Mouse (Mus musculus): Measurements from ENCODE around the gene Wfikkn2. TPM values are rescaled to one million over a fixed set of nuclear protein-coding genes. Genes with fewer than 3 reads are reported as not detected.

Gene Wfikkn2
- polyA plus RNA-seq (2017; shearing (Covaris generic)), result 0.41 TPM

DNA sequence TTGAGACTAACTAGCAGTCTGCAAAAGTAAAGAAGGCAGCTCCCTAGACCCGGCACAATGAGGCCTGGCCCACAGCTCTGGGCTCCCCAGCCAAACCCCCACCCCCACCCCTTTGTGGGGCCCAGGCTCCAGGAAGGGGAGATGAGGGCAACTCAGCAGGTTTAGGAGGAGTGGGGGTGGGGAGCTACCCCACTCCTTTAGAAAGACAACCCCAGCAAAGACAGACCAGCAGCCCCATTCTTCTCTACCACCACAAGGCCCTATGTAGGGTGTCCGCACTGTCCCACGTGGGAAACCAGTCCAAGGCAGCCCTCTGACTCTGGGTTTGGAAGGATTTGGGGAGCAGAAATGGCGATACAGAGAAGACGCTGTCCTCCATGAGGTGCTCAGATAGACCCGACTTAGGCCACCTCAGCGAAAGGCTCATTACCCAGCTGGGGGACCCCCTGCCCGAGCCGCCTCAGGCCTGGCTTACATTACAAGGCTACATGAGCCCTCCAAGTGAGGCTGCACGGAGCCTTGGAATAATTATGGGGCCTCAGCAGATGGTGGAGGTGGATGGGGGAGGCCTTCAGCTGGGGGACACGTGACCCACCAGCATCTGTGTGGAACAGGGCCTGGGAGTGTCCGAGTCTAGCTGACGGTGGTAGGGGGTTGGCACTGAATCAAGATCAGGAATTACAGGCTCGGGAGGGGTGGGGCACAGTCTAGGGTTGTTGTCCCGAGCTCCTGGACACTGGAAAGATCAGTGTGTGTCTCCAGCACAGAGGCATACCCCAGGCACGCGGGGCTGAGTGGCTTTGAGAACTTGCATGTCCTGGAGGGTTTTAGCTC, at the start of gene Wfikkn2:
TSS of gene Wfikkn2 (minus strand) at position 51 of the 834 bp plus-strand sequence.

DNA sequence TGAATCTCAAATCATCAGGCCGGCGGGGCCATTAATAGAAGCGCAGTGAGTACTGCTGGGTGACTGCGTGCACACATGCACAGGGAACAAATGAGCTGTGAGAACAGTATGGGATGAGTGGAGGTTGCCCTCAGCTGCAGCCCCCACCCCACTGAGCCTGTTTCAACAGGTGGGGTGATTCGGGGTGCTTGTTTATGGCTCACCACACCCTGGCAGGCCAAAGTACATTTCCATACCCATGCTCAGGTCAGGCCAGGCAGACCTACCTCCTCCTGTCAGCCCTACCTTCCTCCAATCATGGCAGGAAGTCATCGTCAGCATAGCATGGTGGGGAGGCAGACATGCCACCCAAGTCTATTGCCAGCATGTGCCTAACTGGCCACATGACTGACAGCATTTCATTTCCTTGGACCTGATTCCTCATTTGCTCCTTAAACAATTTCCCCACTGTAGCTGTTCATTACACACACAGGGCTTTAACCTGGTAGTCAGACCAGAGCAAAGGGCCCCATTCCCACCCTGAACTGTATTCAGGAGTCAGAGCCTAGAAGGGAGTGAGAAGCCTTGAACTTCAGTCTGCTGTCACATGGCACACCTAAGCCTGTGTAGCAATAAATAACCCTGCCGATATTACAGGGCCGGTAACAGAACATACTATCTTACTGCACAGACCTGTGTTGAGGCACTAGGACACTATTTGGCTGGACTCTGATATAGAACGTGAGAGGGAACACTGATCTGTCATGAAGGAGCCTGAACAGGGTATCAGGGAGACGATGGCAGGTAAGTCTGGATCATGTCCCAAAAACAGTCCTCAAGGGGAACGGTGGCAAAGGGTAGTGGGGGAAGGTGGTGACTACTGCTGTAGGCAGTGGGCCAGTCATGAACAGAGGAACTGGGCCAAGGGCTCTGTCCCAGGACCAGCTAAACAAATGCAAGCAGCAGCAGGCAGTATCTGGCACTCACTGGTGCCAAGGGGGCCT, 35.7 kb upstream of the Wfikkn2 start, which contains the start of gene Gm21885:
TSS of gene Gm21885 (plus strand) at position 675 of the 983 bp plus-strand sequence.

DNA sequence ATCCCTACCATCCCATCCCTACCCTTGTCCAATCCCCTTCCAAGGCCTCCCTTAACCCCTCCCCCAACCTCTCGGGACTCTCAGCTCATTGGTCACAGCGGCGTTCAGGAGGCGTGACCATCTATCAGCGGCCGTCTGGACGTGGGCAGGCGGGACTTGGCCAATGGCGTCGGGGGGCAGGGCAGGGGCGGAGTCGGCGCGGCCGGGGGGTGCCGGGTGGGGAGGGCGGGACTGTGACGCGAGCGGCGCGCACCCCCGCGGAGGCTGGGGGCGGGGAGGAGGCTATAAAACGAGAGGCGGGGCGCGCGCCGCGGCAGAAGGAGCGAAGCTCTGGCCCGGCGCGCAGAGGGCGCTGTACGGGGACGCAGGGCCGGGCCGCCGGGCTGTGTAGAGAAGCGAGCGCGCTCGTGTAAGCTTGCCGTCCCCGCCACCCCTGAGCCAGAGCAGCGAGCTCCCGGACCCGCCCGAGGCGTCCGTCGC, 34.6 kb downstream of the Wfikkn2 start, which contains the start of gene Tob1:
TSS of gene Tob1 (plus strand) at position 331 of the 480 bp plus-strand sequence.

Other genes starting within 250 kb of the Wfikkn2 start
- 91.4 TPM for gene Spag9, start 249.9 kb downstream of the Wfikkn2 start, polyA plus RNA-seq (2017; shearing (Covaris generic))
- 156 TPM for gene Tob1, start 34.6 kb downstream of the Wfikkn2 start, polyA plus RNA-seq (2017; shearing (Covaris generic))
- 2.5 TPM for gene Gm21885, start 35.9 kb upstream of the Wfikkn2 start, polyA plus RNA-seq (2017; shearing (Covaris generic))
- 80.1 TPM for gene Luc7l3, start 76.0 kb upstream of the Wfikkn2 start, polyA plus RNA-seq (2017; shearing (Covaris generic))
- gene Ankrd40, start 82.0 kb upstream of the Wfikkn2 start, polyA plus RNA-seq (2017; shearing (Covaris generic)), result 37.6 TPM
- gene Abcc3, start 147.0 kb upstream of the Wfikkn2 start, polyA plus RNA-seq (2017; shearing (Covaris generic)), result not detected
- gene Cacna1g, start 228.2 kb upstream of the Wfikkn2 start, polyA plus RNA-seq (2017; shearing (Covaris generic)), result 0.04 TPM
- not detected for gene Spata20, start 240.2 kb upstream of the Wfikkn2 start, polyA plus RNA-seq (2017; shearing (Covaris generic))

Data from naive thymus-derived CD4-positive, alpha-beta T cell, adult 5 months (primary cell).